Mouse (Mus musculus): ENCODE measurements at regions not wholly inside any gene's neighbourhood (a gene's known extent, or its start where the extent isn't known, plus 50 kb on each side); places are given as distances from the start of the nearest gene placed in this dataset.

GRCm38 (mm10) chr1:184344829-184345228 is 310.7 kb upstream of the 1700056E22Rik start:
- Histone ChIP-seq H3K27ac (ENCODE audit: low read length) (no peak overlapping the region), H3K4me3 (ENCODE audit: low read length) (no peak overlapping the region), H3K4me2 (ENCODE audit: low read depth, low read length) (no peak overlapping the region), H3K4me1 (ENCODE audit: control insufficient read depth, insufficient read depth, low read length) (peaks cover 2% of the 10 kb centered on the region), H3K9me3 (replicated peaks; ENCODE audit: control insufficient read depth, low read length) (no peaks in the 10 kb centered on the region; the same call in 1 of the 2 replicates), H3K36me3 (ENCODE audit: control insufficient read depth, insufficient read depth) (no peaks in the 10 kb centered on the region), H3K27me3 (ENCODE audit: control insufficient read depth, insufficient read depth, low read length) (no peaks in the 10 kb centered on the region), H3K9ac (ENCODE audit: low read length) (no peak overlapping the region)
- ATAC-seq (replicated peaks; ENCODE audit: extremely low read depth, insufficient read depth, low FRiP score): peak; percentile 23; the same call in 1 of the 2 replicates
- WGBS: 26% methylated on average over 2 of the region's 2 CpGs

GRCm38 (mm10) chr1:184335952-184336351 is 301.9 kb upstream of the 1700056E22Rik start:
- H3K4me3 ChIP-seq (ENCODE audit: low read length): no peak overlapping the region
- WGBS: 75% methylated on average over 3 of the region's 3 CpGs
- H3K36me3 ChIP-seq (ENCODE audit: control insufficient read depth, insufficient read depth): no peaks in the 10 kb centered on the region
- H3K27ac ChIP-seq (ENCODE audit: low read length): no peak overlapping the region
- ATAC-seq (replicated peaks; ENCODE audit: extremely low read depth, insufficient read depth, low FRiP score): no peak
- no peaks in the 10 kb centered on the region for H3K4me1 ChIP-seq (ENCODE audit: control insufficient read depth, insufficient read depth, low read length)
- no peaks in the 10 kb centered on the region for H3K9me3 ChIP-seq (replicated peaks; ENCODE audit: control insufficient read depth, low read length)
- no peak overlapping the region for H3K4me2 ChIP-seq (ENCODE audit: low read depth, low read length)
- H3K27me3 ChIP-seq (ENCODE audit: control insufficient read depth, insufficient read depth, low read length): no peaks in the 10 kb centered on the region
- no peak overlapping the region for H3K9ac ChIP-seq (ENCODE audit: low read length)

GRCm38 (mm10) chr1:184335281-184335680 is 301.2 kb upstream of the 1700056E22Rik start:
- Histone ChIP-seq H3K36me3 (ENCODE audit: control insufficient read depth, insufficient read depth) (no peaks in the 10 kb centered on the region), H3K27ac (ENCODE audit: low read length) (no peak overlapping the region), H3K9me3 (replicated peaks; ENCODE audit: control insufficient read depth, low read length) (no peaks in the 10 kb centered on the region), H3K4me3 (ENCODE audit: low read length) (no peak overlapping the region), H3K9ac (ENCODE audit: low read length) (no peak overlapping the region), H3K27me3 (ENCODE audit: control insufficient read depth, insufficient read depth, low read length) (no peaks in the 10 kb centered on the region), H3K4me2 (ENCODE audit: low read depth, low read length) (no peak overlapping the region), H3K4me1 (ENCODE audit: control insufficient read depth, insufficient read depth, low read length) (no peaks in the 10 kb centered on the region)
- 69% methylated on average over 6 of the region's 6 CpGs for WGBS
- ATAC-seq (replicated peaks; ENCODE audit: extremely low read depth, insufficient read depth, low FRiP score): no peak

- no peak for ATAC-seq (replicated peaks; ENCODE audit: extremely low read depth, insufficient read depth, low FRiP score)
- Histone ChIP-seq H3K36me3 (ENCODE audit: control insufficient read depth, insufficient read depth) (no peaks in the 10 kb centered on the region), H3K4me1 (ENCODE audit: control insufficient read depth, insufficient read depth, low read length) (no peaks in the 10 kb centered on the region; the same call in 1 of the 2 replicates), H3K27me3 (ENCODE audit: control insufficient read depth, insufficient read depth, low read length) (no peaks in the 10 kb centered on the region), H3K9me3 (replicated peaks; ENCODE audit: control insufficient read depth, low read length) (no peaks in the 10 kb centered on the region), H3K9ac (ENCODE audit: low read length) (no peak overlapping the region), H3K27ac (ENCODE audit: low read length) (no peak overlapping the region), H3K4me3 (ENCODE audit: low read length) (no peak overlapping the region), H3K4me2 (ENCODE audit: low read depth, low read length) (no peak overlapping the region)
- WGBS: 68% methylated on average over 5 of the region's 5 CpGs
Measured at GRCm38 (mm10) chr1:184334818-184335217, 300.7 kb upstream of the 1700056E22Rik start.

- ATAC-seq (replicated peaks; ENCODE audit: extremely low read depth, insufficient read depth, low FRiP score): no peak
- WGBS: 86% methylated on average over 5 of the region's 5 CpGs
- Histone ChIP-seq H3K9me3 (replicated peaks; ENCODE audit: control insufficient read depth, low read length) (no peaks in the 10 kb centered on the region), H3K9ac (ENCODE audit: low read length) (no peak overlapping the region), H3K36me3 (ENCODE audit: control insufficient read depth, insufficient read depth) (no peaks in the 10 kb centered on the region), H3K4me2 (ENCODE audit: low read depth, low read length) (no peak overlapping the region), H3K4me1 (ENCODE audit: control insufficient read depth, insufficient read depth, low read length) (no peaks in the 10 kb centered on the region; the same call in 1 of the 2 replicates), H3K27me3 (ENCODE audit: control insufficient read depth, insufficient read depth, low read length) (no peaks in the 10 kb centered on the region), H3K4me3 (ENCODE audit: low read length) (no peak overlapping the region), H3K27ac (ENCODE audit: low read length) (no peak overlapping the region)
Measured at GRCm38 (mm10) chr1:184333086-184333485, 299.0 kb upstream of the 1700056E22Rik start.

GRCm38 (mm10) chr1:184330516-184331350 is 296.6 kb upstream of the 1700056E22Rik start:
- H3K9me3 ChIP-seq (replicated peaks; ENCODE audit: control insufficient read depth, low read length): no peaks in the 10 kb centered on the region
- WGBS: 56% methylated on average over 11 of the region's 11 CpGs
- no peak for ATAC-seq (replicated peaks; ENCODE audit: extremely low read depth, insufficient read depth, low FRiP score)

GRCm38 (mm10) chr1:184326191-184326590 is 292.1 kb upstream of the 1700056E22Rik start:
- 79% methylated on average over 3 of the region's 3 CpGs for WGBS

More at GRCm38 (mm10) chr1:184330516-184331350, 296.6 kb upstream of the 1700056E22Rik start:
- Histone ChIP-seq H3K9ac (ENCODE audit: low read length) (no peak overlapping the region), H3K4me3 (ENCODE audit: low read length) (no peak overlapping the region), H3K4me2 (ENCODE audit: low read depth, low read length) (no peak overlapping the region), H3K36me3 (ENCODE audit: control insufficient read depth, insufficient read depth) (no peaks in the 10 kb centered on the region), H3K27me3 (ENCODE audit: control insufficient read depth, insufficient read depth, low read length) (no peaks in the 10 kb centered on the region), H3K27ac (ENCODE audit: low read length) (no peak overlapping the region), H3K4me1 (ENCODE audit: control insufficient read depth, insufficient read depth, low read length) (no peaks in the 10 kb centered on the region; the same call in 1 of the 2 replicates)

GRCm38 (mm10) chr1:184324234-184324633 is 290.1 kb upstream of the 1700056E22Rik start:
- Histone ChIP-seq H3K4me2 (ENCODE audit: low read depth, low read length) (no peak overlapping the region), H3K4me1 (ENCODE audit: control insufficient read depth, insufficient read depth, low read length) (no peaks in the 10 kb centered on the region), H3K27me3 (ENCODE audit: control insufficient read depth, insufficient read depth, low read length) (no peaks in the 10 kb centered on the region), H3K9ac (ENCODE audit: low read length) (no peak overlapping the region), H3K36me3 (ENCODE audit: control insufficient read depth, insufficient read depth) (no peaks in the 10 kb centered on the region), H3K9me3 (replicated peaks; ENCODE audit: control insufficient read depth, low read length) (no peaks in the 10 kb centered on the region), H3K27ac (ENCODE audit: low read length) (no peak overlapping the region), H3K4me3 (ENCODE audit: low read length) (no peak overlapping the region)
- 75% methylated on average over 2 of the region's 2 CpGs for WGBS
- ATAC-seq (replicated peaks; ENCODE audit: extremely low read depth, insufficient read depth, low FRiP score): no peak

More at GRCm38 (mm10) chr1:184326191-184326590, 292.1 kb upstream of the 1700056E22Rik start:
- Histone ChIP-seq H3K36me3 (ENCODE audit: control insufficient read depth, insufficient read depth) (no peaks in the 10 kb centered on the region), H3K27me3 (ENCODE audit: control insufficient read depth, insufficient read depth, low read length) (no peaks in the 10 kb centered on the region), H3K4me2 (ENCODE audit: low read depth, low read length) (no peak overlapping the region), H3K9me3 (replicated peaks; ENCODE audit: control insufficient read depth, low read length) (no peaks in the 10 kb centered on the region), H3K4me1 (ENCODE audit: control insufficient read depth, insufficient read depth, low read length) (no peaks in the 10 kb centered on the region; the same call in 1 of the 2 replicates), H3K9ac (ENCODE audit: low read length) (no peak overlapping the region), H3K4me3 (ENCODE audit: low read length) (no peak overlapping the region), H3K27ac (ENCODE audit: low read length) (no peak overlapping the region)
- ATAC-seq (replicated peaks; ENCODE audit: extremely low read depth, insufficient read depth, low FRiP score): no peak

- Histone ChIP-seq H3K36me3 (ENCODE audit: control insufficient read depth, insufficient read depth) (no peaks in the 10 kb centered on the region), H3K27ac (ENCODE audit: low read length) (no peak overlapping the region), H3K4me3 (ENCODE audit: low read length) (no peak overlapping the region), H3K4me2 (ENCODE audit: low read depth, low read length) (no peak overlapping the region), H3K9me3 (replicated peaks; ENCODE audit: control insufficient read depth, low read length) (no peaks in the 10 kb centered on the region), H3K9ac (ENCODE audit: low read length) (no peak overlapping the region), H3K27me3 (ENCODE audit: control insufficient read depth, insufficient read depth, low read length) (no peaks in the 10 kb centered on the region), H3K4me1 (ENCODE audit: control insufficient read depth, insufficient read depth, low read length) (no peaks in the 10 kb centered on the region)
- WGBS: 60% methylated on average over 3 of the region's 3 CpGs
- no peak for ATAC-seq (replicated peaks; ENCODE audit: extremely low read depth, insufficient read depth, low FRiP score)
Measured at GRCm38 (mm10) chr1:184320521-184321177, 286.5 kb upstream of the 1700056E22Rik start.

Measured in heart, embryonic 16.5 days (tissue).